Mouse (Mus musculus) layer of hippocampus, postnatal 14 days (tissue): ENCODE data around the gene Fgf16. TPM values are rescaled to one million over a fixed set of nuclear protein-coding genes. Genes with fewer than 3 reads are reported as not detected.

ENCODE experiments used
- DNase-seq, 2 experiments: peaks; one replicate each; pipeline ENCODE4 v3.0.0; 2021 to 2022; ENCODE audit warnings: low spot score in 2 of 2, mixed read lengths in 1 of 2
- long read RNA-seq, 2 experiments: library from polyadenylated mRNA; stranded (forward); transcript quantifications; one replicate each; pipeline ENCODE4 v2.0.0; 2021
- total RNA-seq, 2 experiments: library from RNA; stranded (reverse); gene quantifications; 2 replicates each; pipeline ENCODE4 v1.2.3; 2021

Fgf16 gene
- 1 to 10 TPM; 1.5 to 2.5 TPM for total RNA-seq
- long read RNA-seq, experiment 1 = 0 reads
- long read RNA-seq, experiment 2 = 0 reads

GRCm38 (mm10) chrX:105764162-105765004, at the start of gene Fgf16:
Gene Fgf16 (plus strand): TSS chrX:105764279.
- DNase-seq = no peak

GRCm38 (mm10) chrX:105714740-105715139, 49.3 kb upstream of the Fgf16 start:
- DNase-seq = no peak

GRCm38 (mm10) chrX:105715789-105716321, 48.2 kb upstream of the Fgf16 start:
- DNase-seq = no peak

- no peak for DNase-seq
Measured at GRCm38 (mm10) chrX:105718388-105718787, 45.7 kb upstream of the Fgf16 start.

GRCm38 (mm10) chrX:105718943-105719342, 45.1 kb upstream of the Fgf16 start:
- no peak for DNase-seq

GRCm38 (mm10) chrX:105724174-105724573, 39.9 kb upstream of the Fgf16 start:
- no peak for DNase-seq

GRCm38 (mm10) chrX:105762847-105763527, 1.1 kb upstream of the Fgf16 start:
- no peak for DNase-seq

- peak; percentile 10 to 14 for DNase-seq
Measured at GRCm38 (mm10) chrX:105763612-105764011, 467 bp upstream of the Fgf16 start.

GRCm38 (mm10) chrX:105765005-105765706, 1.1 kb downstream of the Fgf16 start:
- DNase-seq = no peak

GRCm38 (mm10) chrX:105766013-105766412, 1.9 kb downstream of the Fgf16 start:
- no peak for DNase-seq

GRCm38 (mm10) chrX:105767177-105767764, 3.2 kb downstream of the Fgf16 start:
- DNase-seq = no peak

GRCm38 (mm10) chrX:105767932-105768331, 3.9 kb downstream of the Fgf16 start:
- no peak for DNase-seq

GRCm38 (mm10) chrX:105773281-105773680, 9.2 kb downstream of the Fgf16 start:
- DNase-seq = no peak

- DNase-seq = no peak
Measured at GRCm38 (mm10) chrX:105794806-105795403, 30.8 kb downstream of the Fgf16 start.

GRCm38 (mm10) chrX:105824462-105824861, 60.4 kb downstream of the Fgf16 start:
- no peak for DNase-seq

Other genes with a start within 250 kb of the Fgf16 start
- gene Atrx, start 165.1 kb downstream of the Fgf16 start, total RNA-seq = 100 to 1,000 TPM; 173 to 184 TPM
- 10 to 100 TPM; 17.6 TPM for gene Magt1, start 247.6 kb downstream of the Fgf16 start, total RNA-seq